Mouse (Mus musculus): ENCODE results near the gene Ssxb3. TPM values are rescaled to one million over a fixed set of nuclear protein-coding genes. Genes with fewer than 3 reads are reported as not detected.
"Not testable (repeated sequence)": the region's sequence is repeated elsewhere in the genome, so short reads cannot be mapped to it uniquely, and the experiment has no call there.

Gene Ssxb3
- total RNA-seq (2021): not detected
- long read RNA-seq, experiment 1: 0 reads
- long read RNA-seq, experiment 2: 0 reads

- DNase-seq (ENCODE audit: low spot score): not testable (repeated sequence)
These were observed at the start of gene Ssxb3 for GRCm38 (mm10) chrX:8591716-8592115. Ssxb3 (minus strand) TSS chrX:8591816.

- not testable (repeated sequence) for DNase-seq (ENCODE audit: low spot score)
These were observed 43.5 kb downstream of the Ssxb3 start, which contains the start of gene Ssxb6 for GRCm38 (mm10) chrX:8548155-8548554. Ssxb6 (minus strand) TSS chrX:8548255.

Other genes with a start within 250 kb of the Ssxb3 start
- not detected for gene Ssxb9, start 224.8 kb downstream of the Ssxb3 start, total RNA-seq (2021)
- not detected for gene Ssxb1, start 178.5 kb downstream of the Ssxb3 start, total RNA-seq (2021)
- gene Ssxb2, start 130.1 kb downstream of the Ssxb3 start, total RNA-seq (2021): not detected
- gene Gm14459, start 66.9 kb downstream of the Ssxb3 start, total RNA-seq (2021): not detected
- gene Ssxb6, start 43.6 kb downstream of the Ssxb3 start, total RNA-seq (2021): not detected
- not detected for gene Ssxb8, start 99.0 kb upstream of the Ssxb3 start, total RNA-seq (2021)
- gene Ssx9, start 156.6 kb upstream of the Ssxb3 start, total RNA-seq (2021): not detected
- gene Ssxb5, start 211.9 kb upstream of the Ssxb3 start, total RNA-seq (2021): not detected

Measured in gastrocnemius, adult 18-20 months (tissue).